Mouse (Mus musculus): ENCODE measurements at regions not wholly inside any gene's neighbourhood (a gene's known extent, or its start where the extent isn't known, plus 50 kb on each side); places are given as distances from the start of the nearest gene placed in this dataset.

DNA sequence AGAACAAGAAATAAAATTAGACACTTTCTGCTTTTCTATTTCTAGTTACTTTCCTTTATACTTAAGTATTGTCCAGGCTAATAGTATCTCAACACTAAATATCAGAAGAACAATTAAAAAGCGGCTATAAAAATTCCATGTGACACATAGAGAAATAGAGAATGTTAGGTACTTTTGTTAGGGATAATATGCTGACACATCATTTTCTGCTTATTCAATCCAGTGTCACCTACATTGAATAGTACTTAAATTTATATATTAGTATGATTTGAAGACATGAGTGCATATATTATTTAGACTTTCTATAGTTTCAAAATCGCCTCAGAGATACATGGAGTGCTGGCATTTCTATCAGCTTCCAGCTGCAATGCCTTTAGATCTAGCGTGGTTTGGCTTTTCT is 267.1 kb upstream of the Usp25 start:
- TF ChIP-seq CTCF (IDR thresholded peaks at IDR 0.05; ENCODE audit: borderline replicate concordance, insufficient read depth, low read depth, low read length) (no peak), POLR2A (IDR thresholded peaks at IDR 0.05; ENCODE audit: borderline replicate concordance, insufficient read depth, low read length) (no peak)

Measured in cerebellum, adult 2 months (tissue).